Mouse (Mus musculus): ENCODE data around the gene Arcn1.

Gene Arcn1

GRCm38 (mm10) chr9:44718937-44719631 lies 48.6 kb downstream of the Arcn1 start:
- no peak for DNase-seq

GRCm38 (mm10) chr9:44717822-44718242 lies 49.8 kb downstream of the Arcn1 start:
- DNase-seq: peak; percentile 86

- no peak for DNase-seq
Observed at GRCm38 (mm10) chr9:44716997-44717821, 50.4 kb downstream of the Arcn1 start.

- DNase-seq: no peak
Observed at GRCm38 (mm10) chr9:44715705-44716362, 51.8 kb downstream of the Arcn1 start.

- no peak for DNase-seq
Observed at GRCm38 (mm10) chr9:44715109-44715508, 52.5 kb downstream of the Arcn1 start.

GRCm38 (mm10) chr9:44713574-44713973 lies 54.1 kb downstream of the Arcn1 start:
- no peak for DNase-seq

GRCm38 (mm10) chr9:44713080-44713479 lies 54.6 kb downstream of the Arcn1 start:
- no peak for DNase-seq

GRCm38 (mm10) chr9:44711602-44712001 lies 56.0 kb downstream of the Arcn1 start:
- no peak for DNase-seq

GRCm38 (mm10) chr9:44710213-44710612 lies 57.4 kb downstream of the Arcn1 start:
- DNase-seq: no peak

GRCm38 (mm10) chr9:44709600-44709999 lies 58.0 kb downstream of the Arcn1 start:
- no peak for DNase-seq

GRCm38 (mm10) chr9:44708925-44709324 lies 58.7 kb downstream of the Arcn1 start:
- no peak for DNase-seq

- DNase-seq: peak; percentile 90
Observed at GRCm38 (mm10) chr9:44708429-44708765, 59.2 kb downstream of the Arcn1 start.

- no peak for DNase-seq
Observed at GRCm38 (mm10) chr9:44707749-44708428, 59.8 kb downstream of the Arcn1 start.

GRCm38 (mm10) chr9:44699730-44700129 lies 67.9 kb downstream of the Arcn1 start:
- no peak for DNase-seq

- DNase-seq: no peak
Observed at GRCm38 (mm10) chr9:44699196-44699595, 68.4 kb downstream of the Arcn1 start.

GRCm38 (mm10) chr9:44697866-44698265 lies 69.8 kb downstream of the Arcn1 start:
- DNase-seq: no peak

- no peak for DNase-seq
Observed at GRCm38 (mm10) chr9:44693071-44693470, 74.6 kb downstream of the Arcn1 start.

- peak; percentile 85 for DNase-seq
Observed at GRCm38 (mm10) chr9:44691671-44692520, 75.7 kb downstream of the Arcn1 start.
